Mouse (Mus musculus) neural tube, embryonic 10.5 days (tissue): ENCODE measurements at regions not wholly inside any gene's neighbourhood (a gene's known extent, or its start where the extent isn't known, plus 50 kb on each side); places are given as distances from the start of the nearest gene placed in this dataset.
A peak's percentile ranks its signal among the peaks of the same experiment; 100 is the strongest.

Source experiments
- DNase-seq: peaks from one replicate; pipeline ENCODE4 v3.0.0-alpha.2; 2017; ENCODE audit warnings: low spot score; ENCODE audit errors: extremely low spot score

- DNase-seq, result no peak
Measured at GRCm38 (mm10) chr12:39952854-39953253, 85.0 kb downstream of the Arl4a start.

DNA sequence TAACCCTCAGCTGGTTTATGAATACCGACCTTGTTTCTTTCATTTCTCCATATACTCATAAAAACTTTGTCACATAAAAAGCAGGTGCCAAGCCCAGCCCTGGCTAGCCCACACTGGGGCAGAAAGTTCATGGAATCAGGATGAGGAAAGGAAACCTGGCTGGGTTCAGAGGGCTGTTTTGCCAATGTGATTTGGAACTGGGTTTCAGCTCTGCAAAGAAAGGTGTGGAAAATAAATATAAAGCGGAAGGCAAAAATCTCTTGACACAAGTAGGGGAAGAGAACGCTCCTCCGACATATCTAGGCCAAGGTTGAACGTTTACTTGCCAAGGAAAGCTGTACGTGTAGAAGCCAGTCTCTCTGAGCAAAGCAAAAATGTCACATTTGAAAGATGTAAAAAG, 85.9 kb downstream of the Arl4a start:
- no peak for DNase-seq

DNA sequence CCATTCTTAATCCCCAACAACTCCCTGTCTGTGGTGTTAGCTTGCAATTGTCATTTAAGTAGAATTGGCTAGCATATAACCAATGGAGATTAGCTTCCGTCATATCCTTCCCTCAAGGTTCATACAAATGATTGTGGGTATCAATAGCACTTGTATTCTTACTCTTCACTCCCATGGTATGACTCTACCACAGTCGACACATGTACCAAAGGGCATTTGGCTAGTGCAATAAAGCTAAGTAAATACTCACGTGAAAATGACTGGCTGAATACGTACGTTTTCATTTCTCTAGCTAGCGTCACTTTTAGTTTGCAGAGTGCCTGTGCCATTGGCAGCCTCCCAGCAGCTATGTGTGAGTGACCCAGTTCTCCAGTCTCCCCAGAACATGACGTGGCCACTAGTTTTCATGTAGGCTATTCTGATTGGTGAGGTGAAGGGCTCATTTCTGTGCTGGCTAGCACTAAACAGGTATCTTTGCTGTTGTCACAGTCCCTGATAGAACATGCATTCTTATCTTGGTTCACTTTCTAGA, 87.5 kb downstream of the Arl4a start:
- DNase-seq, result no peak

GRCm38 (mm10) chr12:39942910-39943309, 94.9 kb downstream of the Arl4a start:
- DNase-seq, result no peak

DNA sequence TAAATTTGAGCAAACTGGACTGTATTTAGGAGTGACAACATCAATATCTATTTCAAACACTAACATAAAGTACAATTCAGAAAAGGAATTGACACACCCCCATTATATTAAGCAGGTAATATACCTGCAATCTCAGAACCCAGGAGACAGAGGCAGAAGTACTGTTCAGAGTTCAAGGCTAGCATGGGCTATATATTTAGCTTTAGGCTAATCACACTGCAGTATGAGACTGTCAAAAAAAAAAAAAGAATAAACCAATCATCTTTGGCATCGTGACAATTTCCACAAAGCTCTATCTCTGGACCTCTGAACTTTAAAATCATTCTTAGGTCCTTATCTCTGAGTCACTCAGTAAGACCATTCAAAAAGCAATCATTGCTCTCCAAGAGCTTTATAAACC, 96.7 kb downstream of the Arl4a start:
- no peak for DNase-seq

GRCm38 (mm10) chr12:39939017-39939416, 98.8 kb downstream of the Arl4a start:
- no peak for DNase-seq

DNA sequence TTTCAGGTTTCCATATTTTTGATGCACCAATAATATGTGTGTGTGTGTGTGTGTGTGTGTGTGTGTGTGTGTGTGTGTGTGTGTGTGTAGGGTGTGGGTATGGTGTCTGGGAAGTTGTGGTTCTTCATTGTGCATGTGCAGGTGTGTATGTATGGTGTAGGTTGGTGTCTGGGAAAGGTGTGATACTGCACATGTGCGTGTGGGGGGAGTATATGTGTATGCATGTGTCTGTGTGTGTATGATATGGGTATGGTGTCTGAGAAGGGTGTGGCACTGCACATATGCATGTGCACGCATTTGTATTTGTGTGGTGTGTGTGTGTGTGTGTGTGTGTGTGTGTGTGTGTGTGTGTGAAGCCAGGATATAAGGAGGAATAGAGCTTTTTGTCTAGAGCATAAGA, 99.6 kb downstream of the Arl4a start:
- DNase-seq, result no peak

DNA sequence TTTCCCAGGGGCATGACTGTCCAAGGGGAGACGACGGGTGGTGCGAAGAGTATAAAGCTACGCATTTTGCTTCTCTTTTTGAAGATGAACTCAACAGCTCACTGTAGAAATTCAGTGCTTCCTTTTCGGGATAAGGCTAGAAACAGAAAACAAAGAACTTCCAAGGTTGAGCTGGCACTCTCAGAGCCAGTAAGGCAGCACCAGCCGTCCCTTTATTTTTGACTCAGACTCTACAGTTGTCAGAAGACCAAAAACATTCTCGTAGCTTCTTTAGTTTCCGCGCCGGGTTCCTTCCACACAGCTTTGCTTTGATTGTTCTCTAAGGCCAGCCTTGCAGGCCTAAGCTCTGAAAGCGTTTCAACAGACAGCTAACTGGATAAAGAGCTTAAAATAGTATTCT, 101.5 kb downstream of the Arl4a start:
- DNase-seq, result no peak

DNA sequence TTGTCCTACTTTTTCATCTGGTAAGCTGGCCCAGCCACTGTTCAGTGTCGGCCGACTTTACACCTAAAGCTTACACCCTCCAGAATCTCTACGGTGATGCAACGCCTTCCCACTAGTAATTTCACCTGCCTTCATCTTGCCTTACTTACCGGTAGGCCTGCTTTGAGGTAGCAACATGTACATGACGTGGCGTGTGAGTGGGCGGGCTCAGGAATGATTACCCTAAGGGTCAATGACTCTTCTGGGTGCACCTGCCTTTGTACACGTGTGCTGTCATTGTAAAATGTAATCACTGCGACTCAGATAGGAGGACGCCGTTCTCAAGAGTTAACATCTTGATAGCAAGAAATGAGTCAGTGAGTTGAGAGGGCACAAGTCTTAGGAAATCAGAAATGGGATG, 102.0 kb downstream of the Arl4a start:
- DNase-seq, result no peak

DNA sequence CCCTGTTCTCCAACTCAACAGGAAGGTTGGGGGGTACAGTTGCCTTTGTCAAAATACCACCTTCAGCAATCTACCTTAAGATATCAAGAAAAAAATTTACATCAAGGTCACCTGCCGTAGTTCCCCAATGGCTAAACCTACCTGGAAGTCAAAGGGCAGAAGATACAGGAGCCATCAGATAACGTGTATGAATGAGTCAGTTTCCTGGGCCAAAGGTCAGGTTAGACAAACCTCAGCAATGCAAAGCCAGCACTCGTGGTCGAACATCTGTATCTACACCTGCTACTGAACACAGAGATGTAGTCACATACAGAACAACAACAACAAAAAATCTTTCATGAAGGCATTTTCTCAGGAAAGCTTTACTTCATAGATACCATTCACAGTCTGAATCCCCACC, 102.9 kb downstream of the Arl4a start:
- no peak for DNase-seq

- DNase-seq, result no peak
Measured at GRCm38 (mm10) chr12:39931251-39931650, 106.6 kb downstream of the Arl4a start.

- DNase-seq, result no peak
Measured at GRCm38 (mm10) chr12:39927902-39928301, 109.9 kb downstream of the Arl4a start.

DNA sequence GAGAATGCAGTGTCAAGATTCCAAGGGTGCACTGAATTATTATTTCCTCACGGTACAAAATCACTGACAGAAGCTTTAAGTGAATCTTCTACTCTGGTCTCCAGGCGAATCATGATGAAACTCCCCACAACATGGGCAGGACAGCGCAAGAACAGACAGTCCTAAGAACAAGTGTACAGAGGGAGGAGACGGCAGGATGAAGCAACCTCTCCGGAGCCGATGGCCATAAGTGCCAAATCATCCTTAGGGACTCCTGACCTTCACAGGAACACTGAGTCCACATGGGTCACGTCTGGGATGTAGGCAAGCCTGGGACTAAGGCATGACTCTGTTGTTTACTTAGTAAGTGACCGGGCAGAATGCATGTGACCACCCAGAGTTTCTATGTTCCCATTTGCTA, 110.8 kb downstream of the Arl4a start:
- no peak for DNase-seq

- DNase-seq, result no peak
Measured at GRCm38 (mm10) chr12:39921481-39921880, 116.3 kb downstream of the Arl4a start.

- DNase-seq, result peak; percentile 19
Measured at GRCm38 (mm10) chr12:39920466-39920913, 117.3 kb downstream of the Arl4a start.

DNA sequence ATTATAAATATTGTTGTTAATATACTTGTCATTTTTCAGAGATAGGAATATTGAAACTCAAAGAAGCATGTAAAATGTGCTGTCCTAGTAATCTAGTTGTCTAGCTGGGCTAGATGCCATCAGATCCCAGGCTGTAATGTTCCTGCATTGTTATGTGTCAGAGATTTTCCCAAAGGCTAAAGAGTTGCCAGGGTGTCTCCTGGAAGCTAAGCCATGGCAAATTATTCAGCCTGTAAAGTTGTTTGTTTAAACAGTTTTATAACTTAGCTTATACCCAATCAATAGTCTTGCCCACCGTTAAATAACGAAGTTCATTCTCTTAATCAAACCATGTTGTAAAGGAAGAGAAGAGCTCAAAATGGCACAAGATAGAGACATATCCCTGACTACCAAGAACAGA, 117.9 kb downstream of the Arl4a start:
- no peak for DNase-seq

- no peak for DNase-seq
Measured at GRCm38 (mm10) chr12:39888493-39888892, 149.3 kb downstream of the Arl4a start.

- DNase-seq, result no peak
Measured at GRCm38 (mm10) chr12:39885366-39885765, 152.5 kb downstream of the Arl4a start.

- no peak for DNase-seq
Measured at GRCm38 (mm10) chr12:39880309-39880708, 157.5 kb downstream of the Arl4a start.

DNA sequence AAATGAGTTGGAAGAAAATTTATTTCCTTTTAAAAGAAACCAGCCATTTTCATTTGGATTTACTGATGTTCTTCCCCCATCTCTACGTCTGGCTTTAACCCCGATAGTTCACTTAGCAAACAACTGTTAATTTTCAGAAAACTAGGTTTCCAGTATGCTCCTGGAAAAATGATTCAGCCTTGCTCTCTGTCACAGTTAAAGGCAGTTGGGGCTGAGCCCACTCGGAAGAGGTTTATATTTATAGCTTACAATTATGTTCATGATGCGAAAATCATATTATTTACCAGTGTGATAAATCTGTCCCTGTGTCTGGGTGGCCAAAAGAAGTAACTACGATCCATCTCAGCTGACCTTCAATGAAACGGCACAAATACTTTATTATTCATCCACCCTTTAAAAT, 163.9 kb downstream of the Arl4a start:
- DNase-seq, result no peak

DNA sequence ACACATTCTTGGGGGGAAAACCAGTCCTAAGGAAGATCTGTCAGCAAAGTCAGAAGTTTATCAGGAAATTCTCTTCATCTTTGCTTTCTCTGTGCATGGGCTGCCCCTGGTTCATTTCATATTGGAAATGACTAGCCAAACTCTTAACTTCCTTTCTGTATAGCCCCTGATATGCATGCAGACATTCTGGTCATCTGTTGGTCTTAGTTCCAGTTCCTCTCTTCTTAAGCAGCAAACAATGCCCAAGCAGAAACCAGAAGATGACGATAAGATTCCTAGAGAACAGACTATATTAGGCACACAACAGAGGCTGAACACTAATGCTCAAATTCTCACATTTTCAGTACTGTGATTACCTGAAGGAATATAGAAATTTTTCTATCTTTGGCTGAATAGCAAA, 176.0 kb downstream of the Arl4a start:
- no peak for DNase-seq

- no peak for DNase-seq
Measured at GRCm38 (mm10) chr12:39851610-39852009, 186.2 kb downstream of the Arl4a start.

GRCm38 (mm10) chr12:39849346-39850058, 188.3 kb downstream of the Arl4a start:
- no peak for DNase-seq
